Mouse (Mus musculus): ENCODE measurements around the gene Lrrc59. TPM values are rescaled to one million over a fixed set of nuclear protein-coding genes. Genes with fewer than 3 reads are reported as not detected.
"Not testable (repeated sequence)": the region's sequence is repeated elsewhere in the genome, so short reads cannot be mapped to it uniquely, and the experiment has no call there.

Gene Lrrc59
- polyA plus RNA-seq, 1 experiment from 2014 or later, result 132 TPM

DNA sequence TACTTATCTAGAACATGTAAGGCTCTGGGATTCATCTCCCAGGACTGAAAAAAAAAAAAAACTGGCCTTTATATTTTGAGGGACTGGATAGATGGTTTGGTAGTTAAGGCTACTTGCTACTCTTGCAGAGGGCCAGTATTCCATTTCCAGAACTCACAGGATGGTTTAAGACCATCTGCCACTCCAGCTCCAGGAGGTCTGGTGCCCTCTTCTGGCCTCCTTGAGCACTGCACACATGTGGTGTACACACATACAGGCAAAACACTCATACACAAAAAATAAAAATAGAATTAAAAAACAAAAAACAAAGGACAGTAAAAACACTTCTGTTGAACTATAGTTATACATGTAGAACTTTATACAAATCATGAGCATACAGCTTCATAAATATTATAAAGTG is 51.1 kb downstream of the Lrrc59 start:
- no peak for DNase-seq (ENCODE audit: low spot score)
- Histone ChIP-seq H3K27me3 (ENCODE audit: control insufficient read depth, insufficient read depth, low read length) (no peaks in the 10 kb centered on the region), H3K4me1 (replicated peaks; ENCODE audit: control insufficient read depth, insufficient read depth, low read length) (peaks cover 19% of the 10 kb centered on the region), H3K27ac (no peak overlapping the region), H3K9ac (no peak overlapping the region), H3K4me3 (replicated peaks; ENCODE audit: low read length) (no peak overlapping the region), H3K9me3 (ENCODE audit: control insufficient read depth, low read length) (no peaks in the 10 kb centered on the region), H3K4me2 (replicated peaks) (no peak overlapping the region), H3K36me3 (replicated peaks; ENCODE audit: control insufficient read depth, insufficient read depth) (no peaks in the 10 kb centered on the region)
- ATAC-seq (ENCODE audit: low FRiP score), result no peak

DNA sequence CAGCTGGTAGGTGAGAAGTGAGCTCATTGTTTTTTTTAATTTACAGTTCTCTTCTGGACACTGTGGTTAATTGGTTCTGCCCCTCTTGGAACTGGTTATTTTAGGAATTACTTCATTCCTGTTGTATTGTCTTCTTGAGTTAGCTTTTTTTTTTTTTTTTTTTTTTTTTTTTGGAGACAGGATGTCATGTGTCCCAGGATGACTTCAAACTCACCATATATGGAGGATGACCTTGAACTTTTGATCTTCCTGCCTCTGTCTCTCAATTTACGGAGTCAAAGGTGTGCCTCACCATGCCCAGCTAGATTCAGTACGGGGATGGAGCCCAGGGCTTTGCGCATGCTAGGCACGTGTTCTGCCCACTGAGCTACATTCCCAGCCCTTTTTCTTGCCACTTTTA is 52.1 kb downstream of the Lrrc59 start:
- Histone ChIP-seq H3K36me3 (replicated peaks; ENCODE audit: control insufficient read depth, insufficient read depth) (no peaks in the 10 kb centered on the region), H3K9ac (no peak overlapping the region), H3K27ac (no peak overlapping the region), H3K4me3 (replicated peaks; ENCODE audit: low read length) (no peak overlapping the region), H3K4me1 (replicated peaks; ENCODE audit: control insufficient read depth, insufficient read depth, low read length) (peaks cover 9% of the 10 kb centered on the region; the same call in 1 of the 2 replicates), H3K9me3 (ENCODE audit: control insufficient read depth, low read length) (no peaks in the 10 kb centered on the region), H3K27me3 (ENCODE audit: control insufficient read depth, insufficient read depth, low read length) (no peaks in the 10 kb centered on the region), H3K4me2 (replicated peaks) (no peak overlapping the region)
- DNase-seq (ENCODE audit: low spot score) (no peak), ATAC-seq (ENCODE audit: low FRiP score) (no peak)
- 85% methylated on average over 4 of the region's 4 CpGs for WGBS

DNA sequence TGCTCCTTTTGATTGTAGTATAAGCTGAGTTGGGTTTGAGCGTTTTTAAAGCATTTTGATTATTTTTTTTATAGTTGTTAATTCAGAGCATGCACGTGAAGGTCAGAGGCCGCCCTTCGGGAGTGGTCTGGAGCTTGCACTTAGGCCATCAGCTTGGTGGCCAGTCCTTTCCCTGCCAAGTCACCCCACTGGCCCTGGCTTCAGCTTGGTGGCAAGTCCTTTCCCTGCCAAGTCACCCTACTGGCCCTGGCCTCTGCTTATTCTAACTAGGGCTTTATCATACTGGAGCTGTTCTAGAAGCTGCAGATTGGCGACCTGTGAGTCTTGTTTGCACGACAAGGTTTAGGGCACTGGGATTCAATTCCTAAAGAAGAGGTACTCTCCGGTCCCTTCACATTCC is 52.9 kb downstream of the Lrrc59 start:
- no peaks in the 10 kb centered on the region for H3K27me3 ChIP-seq (ENCODE audit: control insufficient read depth, insufficient read depth, low read length)
- H3K9me3 ChIP-seq (ENCODE audit: control insufficient read depth, low read length), result no peaks in the 10 kb centered on the region
- no peak overlapping the region for H3K27ac ChIP-seq
- no peak overlapping the region for H3K4me3 ChIP-seq (replicated peaks; ENCODE audit: low read length)
- peaks cover 8% of the 10 kb centered on the region; the same call in 1 of the 2 replicates for H3K4me1 ChIP-seq (replicated peaks; ENCODE audit: control insufficient read depth, insufficient read depth, low read length)
- no peaks in the 10 kb centered on the region for H3K36me3 ChIP-seq (replicated peaks; ENCODE audit: control insufficient read depth, insufficient read depth)
- DNase-seq (ENCODE audit: low spot score), result no peak
- ATAC-seq (ENCODE audit: low FRiP score), result no peak
- H3K4me2 ChIP-seq (replicated peaks), result no peak overlapping the region
- 84% methylated on average over 7 of the region's 7 CpGs for WGBS
- no peak overlapping the region for H3K9ac ChIP-seq

DNA sequence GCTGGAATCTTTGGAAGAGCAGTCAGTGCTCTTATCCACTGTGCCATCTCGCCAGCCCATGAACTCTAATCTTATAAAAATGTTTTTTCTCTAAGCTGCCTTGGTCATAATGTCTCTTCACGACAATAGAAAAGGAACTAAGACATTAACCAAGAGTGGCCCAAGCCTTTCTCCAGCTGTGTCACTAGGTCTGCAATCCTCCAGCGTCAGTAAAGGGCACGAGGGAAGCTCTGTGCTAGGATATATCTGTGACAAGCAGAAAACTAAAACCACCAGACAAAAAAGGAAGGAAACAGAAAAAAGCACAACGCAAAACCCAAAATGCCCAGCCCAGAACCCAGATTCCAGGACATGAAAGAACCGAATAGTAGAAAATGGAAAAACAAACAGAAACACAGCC is 57.6 kb downstream of the Lrrc59 start:
- no peak for DNase-seq (ENCODE audit: low spot score)
- 87% methylated on average over 6 of the region's 6 CpGs for WGBS
- Histone ChIP-seq H3K4me2 (replicated peaks) (no peak overlapping the region), H3K27me3 (ENCODE audit: control insufficient read depth, insufficient read depth, low read length) (no peaks in the 10 kb centered on the region), H3K27ac (no peak overlapping the region), H3K36me3 (replicated peaks; ENCODE audit: control insufficient read depth, insufficient read depth) (no peaks in the 10 kb centered on the region), H3K9me3 (ENCODE audit: control insufficient read depth, low read length) (no peaks in the 10 kb centered on the region), H3K4me3 (replicated peaks; ENCODE audit: low read length) (no peak overlapping the region), H3K4me1 (replicated peaks; ENCODE audit: control insufficient read depth, insufficient read depth, low read length) (no peaks in the 10 kb centered on the region), H3K9ac (no peak overlapping the region)
- no peak for ATAC-seq (ENCODE audit: low FRiP score)

DNA sequence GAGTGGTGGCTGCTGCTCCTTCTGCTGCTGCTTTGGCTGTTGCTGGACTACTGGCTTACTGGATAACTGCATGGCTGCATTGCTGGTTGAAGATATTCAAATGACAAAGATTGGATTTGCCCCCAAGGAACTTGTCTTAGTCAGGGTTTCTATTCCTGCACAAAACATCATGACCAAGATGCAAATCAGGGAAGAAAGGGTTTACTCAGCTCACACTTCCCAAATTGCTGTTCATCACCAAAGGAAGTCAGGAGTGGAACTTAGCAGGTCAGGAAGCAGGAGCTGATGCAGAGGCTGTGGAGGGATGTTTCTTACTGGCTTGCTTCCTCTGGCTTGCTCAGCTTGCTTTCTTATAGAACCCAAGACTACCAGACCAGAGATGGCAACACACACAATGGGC is 62.9 kb downstream of the Lrrc59 start:
- DNase-seq (ENCODE audit: low spot score); H3K9me3 ChIP-seq (ENCODE audit: control insufficient read depth, low read length); H3K4me2 ChIP-seq (replicated peaks); H3K27me3 ChIP-seq (ENCODE audit: control insufficient read depth, insufficient read depth, low read length); H3K4me3 ChIP-seq (replicated peaks; ENCODE audit: low read length); H3K36me3 ChIP-seq (replicated peaks; ENCODE audit: control insufficient read depth, insufficient read depth); H3K4me1 ChIP-seq (replicated peaks; ENCODE audit: control insufficient read depth, insufficient read depth, low read length); ATAC-seq (ENCODE audit: low FRiP score); H3K27ac ChIP-seq; H3K9ac ChIP-seq: not testable (repeated sequence)

Other genes with a start within 250 kb of the Lrrc59 start
- gene Abcc3, start 236.8 kb upstream of the Lrrc59 start, polyA plus RNA-seq (2014; fragmentation: Nextera tagmentation; extraction: Ambion mirVana), result 0.85 and 1.1 TPM in 2 replicates
- gene Cacna1g, start 155.6 kb upstream of the Lrrc59 start, polyA plus RNA-seq (2014; fragmentation: Nextera tagmentation; extraction: Ambion mirVana), result 18.6 and 22.8 TPM in 2 replicates
- gene Spata20, start 143.6 kb upstream of the Lrrc59 start, polyA plus RNA-seq (2014; fragmentation: Nextera tagmentation; extraction: Ambion mirVana), result 0.33 and 1.3 TPM in 2 replicates
- gene Epn3, start 129.8 kb upstream of the Lrrc59 start, polyA plus RNA-seq (2014; fragmentation: Nextera tagmentation; extraction: Ambion mirVana), result 1.6 and 2.0 TPM in 2 replicates
- gene Mycbpap, start 108.0 kb upstream of the Lrrc59 start, polyA plus RNA-seq (2014; fragmentation: Nextera tagmentation; extraction: Ambion mirVana), result 3.3 and 5.1 TPM in 2 replicates
- 6.5 and 7.5 TPM in 2 replicates for gene Rsad1, start 80.5 kb upstream of the Lrrc59 start, polyA plus RNA-seq (2014; fragmentation: Nextera tagmentation; extraction: Ambion mirVana)
- 0.15 and 0.37 TPM in 2 replicates for gene Chad, start 64.7 kb upstream of the Lrrc59 start, polyA plus RNA-seq (2014; fragmentation: Nextera tagmentation; extraction: Ambion mirVana)
- 2.1 and 2.5 TPM in 2 replicates for gene Acsf2, start 27.9 kb upstream of the Lrrc59 start, polyA plus RNA-seq (2014; fragmentation: Nextera tagmentation; extraction: Ambion mirVana)
- gene Mrpl27, start 24.0 kb downstream of the Lrrc59 start, polyA plus RNA-seq (2014; fragmentation: Nextera tagmentation; extraction: Ambion mirVana), result 118 and 140 TPM in 2 replicates
- 3.1 and 4.2 TPM in 2 replicates for gene Eme1, start 24.2 kb downstream of the Lrrc59 start, polyA plus RNA-seq (2014; fragmentation: Nextera tagmentation; extraction: Ambion mirVana)
- gene Xylt2, start 47.7 kb downstream of the Lrrc59 start, polyA plus RNA-seq (2014; fragmentation: Nextera tagmentation; extraction: Ambion mirVana), result 13.2 and 14.8 TPM in 2 replicates
- gene Gm11541, start 74.7 kb downstream of the Lrrc59 start, polyA plus RNA-seq (2014; fragmentation: Nextera tagmentation; extraction: Ambion mirVana), result 0.27 TPM in 1 of 2 replicates, not detected in the other
- gene Cdc34b, start 112.0 kb downstream of the Lrrc59 start, polyA plus RNA-seq (2014; fragmentation: Nextera tagmentation; extraction: Ambion mirVana), result not detected in 2 replicates
- gene Tmem92, start 152.9 kb downstream of the Lrrc59 start, polyA plus RNA-seq (2014; fragmentation: Nextera tagmentation; extraction: Ambion mirVana), result not detected in 2 replicates

Data from hindbrain, embryonic 14.5 days (tissue).